Mouse (Mus musculus): ENCODE results near the gene Prkrip1.

DNA sequence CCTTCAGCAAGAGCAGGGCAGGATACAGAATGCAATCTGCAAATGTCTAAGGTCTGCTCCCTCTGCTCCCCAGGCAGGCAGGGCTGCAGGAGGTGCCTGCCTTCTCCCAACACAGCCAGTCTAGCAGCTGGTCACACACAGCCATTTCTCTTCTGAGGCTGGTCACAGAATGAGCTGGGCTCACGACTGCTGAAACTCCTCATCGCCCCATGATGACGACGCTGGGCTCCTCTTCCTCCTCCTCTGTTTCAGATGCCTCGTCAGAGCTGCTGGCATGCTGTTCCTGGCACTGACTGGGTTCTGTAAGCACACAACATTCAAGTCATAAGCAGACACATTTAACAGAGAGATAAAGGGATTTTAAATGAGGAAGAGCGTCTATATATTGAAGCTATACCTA is 17.6 kb downstream of the Prkrip1 start:
- TF ChIP-seq MAFK (IDR thresholded peaks at IDR 0.05; ENCODE audit: insufficient read depth, low read depth, low read length) = no peak
- TF ChIP-seq ZC3H11A (IDR thresholded peaks at IDR 0.05; ENCODE audit: borderline replicate concordance, low read depth, low read length) = no peak
- TF ChIP-seq ZNF384 (IDR thresholded peaks at IDR 0.05; ENCODE audit: low read depth, low read length) = no peak
- TF ChIP-seq CHD2 (IDR thresholded peaks at IDR 0.05; ENCODE audit: low read depth, low read length) = no peak
- TF ChIP-seq HCFC1 (IDR thresholded peaks at IDR 0.05; ENCODE audit: borderline replicate concordance, insufficient read depth, low read length) = no peak
